Mouse (Mus musculus) gastrocnemius, postnatal 10 days (tissue): ENCODE data around the gene Calr. TPM values are rescaled to one million over a fixed set of nuclear protein-coding genes. Genes with fewer than 3 reads are reported as not detected.

Experiments used
- DNase-seq: peaks from one replicate; pipeline ENCODE4 v3.0.0; 2021; ENCODE audit warnings: mixed read lengths
- long read RNA-seq, 2 experiments: library from polyadenylated mRNA; stranded (forward); transcript quantifications; one replicate each; pipeline ENCODE4 v2.0.0; 2021
- total RNA-seq, 2 experiments: library from RNA; stranded (reverse); gene quantifications; 2 replicates each; pipeline ENCODE4 v1.2.3; 2021

The Calr gene
- total RNA-seq: 100 to 1,000 TPM; 234 to 286 TPM
- long read RNA-seq, experiment 1, transcript Calr-201 (9 exons, 2,184 nt): major isoform, 63 of 78 reads
- long read RNA-seq, experiment 1, partial matches to known transcripts: 13 of 78 reads
- long read RNA-seq, experiment 1, other reads (novel, unspliced or antisense): 2 of 78 reads
- long read RNA-seq, experiment 2, transcript Calr-201 (9 exons, 2,184 nt): major isoform, 60 of 65 reads
- long read RNA-seq, experiment 2, partial matches to known transcripts: 4 of 65 reads
- long read RNA-seq, experiment 2, other reads (novel, unspliced or antisense): 1 of 65 reads

- DNase-seq: peak; percentile 97
These were observed at the start of gene Calr for GRCm38 (mm10) chr8:84846722-84847572. TSS of gene Calr (minus strand) at chr8:84846934.

- DNase-seq: no peak
These were observed 49.2 kb upstream of the Calr start for GRCm38 (mm10) chr8:84895963-84896362.

GRCm38 (mm10) chr8:84893709-84894134 is 47.0 kb upstream of the Calr start, which contains the start of gene Gcdh:
TSS of gene Gcdh (minus strand) at chr8:84893921.
- DNase-seq: peak; percentile 76

- DNase-seq: no peak
These were observed 46.4 kb upstream of the Calr start for GRCm38 (mm10) chr8:84892993-84893708.

GRCm38 (mm10) chr8:84889141-84889540 is 42.4 kb upstream of the Calr start:
- no peak for DNase-seq

- no peak for DNase-seq
These were observed 41.5 kb upstream of the Calr start for GRCm38 (mm10) chr8:84888280-84888679.

- DNase-seq: no peak
These were observed 38.0 kb upstream of the Calr start for GRCm38 (mm10) chr8:84884728-84885127.

GRCm38 (mm10) chr8:84878915-84879314 is 32.2 kb upstream of the Calr start:
- DNase-seq: no peak

- no peak for DNase-seq
These were observed 30.7 kb upstream of the Calr start for GRCm38 (mm10) chr8:84877297-84878035.

- no peak for DNase-seq
These were observed 27.6 kb upstream of the Calr start for GRCm38 (mm10) chr8:84874339-84874738.

- no peak for DNase-seq
These were observed 26.3 kb upstream of the Calr start for GRCm38 (mm10) chr8:84873016-84873415.

- peak; percentile 40 for DNase-seq
These were observed 25.7 kb upstream of the Calr start for GRCm38 (mm10) chr8:84872309-84872965.

- peak; percentile 81 for DNase-seq
These were observed 24.9 kb upstream of the Calr start, which contains the start of gene Syce2 for GRCm38 (mm10) chr8:84871376-84872308. TSS of gene Syce2 (plus strand) at chr8:84872111.

- DNase-seq: peak; percentile 91
These were observed 10.2 kb upstream of the Calr start, which contains the start of gene Farsa for GRCm38 (mm10) chr8:84856864-84857441. TSS of gene Farsa (plus strand) at chr8:84856989.

- no peak for DNase-seq
These were observed 9.7 kb upstream of the Calr start for GRCm38 (mm10) chr8:84856434-84856833.

GRCm38 (mm10) chr8:84847684-84848435 is 1.1 kb upstream of the Calr start:
- no peak for DNase-seq

- no peak for DNase-seq
These were observed 526 bp downstream of the Calr start for GRCm38 (mm10) chr8:84846094-84846721.

GRCm38 (mm10) chr8:84845355-84846093 is 1.2 kb downstream of the Calr start:
- no peak for DNase-seq
